Mouse (Mus musculus) hindbrain, embryonic 16.5 days (tissue): ENCODE results near the gene Vmn2r20. TPM values are rescaled to one million over a fixed set of nuclear protein-coding genes. Genes with fewer than 3 reads are reported as not detected.
"Not testable (repeated sequence)": the region's sequence is repeated elsewhere in the genome, so short reads cannot be mapped to it uniquely, and the experiment has no call there.

ENCODE experiments used
- ATAC-seq: fragments of 200-750 bp; cut with Nextera tagmentation; 2 replicates; pipeline ENCODE4 v1.8.0; 2017; ENCODE audit warnings: moderate TSS enrichment, moderate library complexity
- H3K27ac ChIP-seq: fragments of 300-500 bp; sonication (generic); 2 replicates; pipeline ENCODE4 v1.5.1; 2014; ENCODE audit warnings: low read depth, mild to moderate bottlenecking, control low read depth, low read length, moderate library complexity
- H3K27me3 ChIP-seq: fragments of 300-500 bp; sonication (generic); replicated peaks from 2 replicates; pipeline ENCODE4 v1.6.1; 2014; ENCODE audit warnings: low read length; ENCODE audit not compliant: control insufficient read depth, insufficient read depth
- H3K36me3 ChIP-seq: fragments of 300-500 bp; sonication (generic); 2 replicates; pipeline ENCODE4 v1.6.1; 2014; ENCODE audit warnings: mild to moderate bottlenecking, low read length, moderate library complexity, mixed read lengths; ENCODE audit not compliant: control insufficient read depth, insufficient read depth
- H3K4me1 ChIP-seq: fragments of 300-500 bp; sonication (generic); 2 replicates; pipeline ENCODE4 v1.6.1; 2014; ENCODE audit warnings: low read depth, low read length; ENCODE audit not compliant: control insufficient read depth, insufficient read depth
- H3K4me2 ChIP-seq: fragments of 300-500 bp; sonication (generic); 2 replicates; pipeline ENCODE4 v1.6.1; 2014; ENCODE audit warnings: mild to moderate bottlenecking, low read length, control low read depth, moderate library complexity
- H3K4me3 ChIP-seq: fragments of 300-500 bp; sonication (generic); 2 replicates; pipeline ENCODE4 v1.5.1; 2014; ENCODE audit warnings: mild to moderate bottlenecking, low read length, control low read depth, moderate library complexity
- H3K9ac ChIP-seq: fragments of 300-500 bp; sonication (generic); 2 replicates; pipeline ENCODE4 v1.6.1; 2014; ENCODE audit warnings: low read depth, mild to moderate bottlenecking, control low read depth, low read length, moderate library complexity
- H3K9me3 ChIP-seq: fragments of 300-500 bp; sonication (generic); 2 replicates; pipeline ENCODE4 v1.6.1; 2014; ENCODE audit warnings: mild to moderate bottlenecking, low read length, moderate library complexity; ENCODE audit not compliant: control insufficient read depth
- WGBS: fragments of 180-500 bp; shearing (Covaris S2); extraction: QIAGEN DNeasy Blood & Tissue Kit; methylation state at CpG from one replicate; pipeline ENCODE4 v1.1.7; 2014; 5-methylcytosine and 5-hydroxymethylcytosine counted together
- polyA plus RNA-seq: library from polyadenylated mRNA; unstranded; fragments of >200 nt; fragmentation: Nextera tagmentation; extraction: Ambion mirVana; gene quantifications from 2 replicates; pipeline ENCODE4 v1.2.1, GENCODE M21; 2015

Vmn2r20 gene
- polyA plus RNA-seq: not detected in 2 replicates

DNA sequence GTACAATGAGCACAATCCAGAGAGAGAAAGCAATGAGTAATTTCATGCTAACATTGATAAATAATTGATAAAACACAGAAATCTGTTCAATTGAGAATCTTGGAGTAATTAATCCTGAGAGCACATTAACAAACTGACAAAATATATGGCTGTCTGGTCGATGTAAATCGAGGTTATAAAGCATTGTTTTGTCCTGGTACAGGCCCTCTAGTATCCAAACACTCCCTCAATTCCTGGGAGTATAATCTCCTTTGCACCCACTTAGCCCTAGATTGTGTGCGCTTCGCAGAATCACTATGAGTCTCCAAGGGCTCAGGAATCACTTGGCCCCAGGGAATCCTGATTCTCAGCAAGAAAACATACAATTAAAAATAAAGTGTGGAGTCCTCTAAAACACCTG is at the start of gene Vmn2r20:
Gene Vmn2r20 (minus strand): TSS at position 101 of the 400 bp plus-strand sequence.
- H3K9me3 ChIP-seq, H3K4me3 ChIP-seq: not testable (repeated sequence)

DNA sequence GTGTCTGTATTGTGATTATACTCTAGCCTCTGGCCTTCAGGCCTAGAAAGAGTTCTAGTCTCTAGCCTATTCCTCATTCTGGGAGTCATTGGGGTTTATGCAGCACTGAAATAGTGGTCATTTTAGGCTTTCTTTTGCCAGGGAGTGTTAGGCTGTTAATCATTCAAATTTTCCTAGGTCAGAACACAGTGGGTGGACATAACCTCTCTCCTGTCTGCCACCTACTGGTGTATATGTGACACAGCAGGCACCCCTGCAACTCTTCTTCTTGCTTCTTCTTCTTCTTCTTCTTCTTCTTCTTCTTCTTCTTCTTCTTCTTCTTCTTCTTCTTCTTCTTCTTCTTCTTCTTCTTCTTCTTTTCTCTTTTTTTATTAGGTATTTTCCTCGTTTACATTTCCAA is 6.5 kb upstream of the Vmn2r20 start:
- H3K4me2 ChIP-seq, H3K9me3 ChIP-seq, H3K27ac ChIP-seq, H3K4me3 ChIP-seq, H3K9ac ChIP-seq, H3K36me3 ChIP-seq, ATAC-seq, H3K4me1 ChIP-seq, H3K27me3 ChIP-seq: not testable (repeated sequence)
- WGBS: no CpG with 5 or more reads among the region's 1 CpGs

More for the DNA sequence above, at the start of gene Vmn2r20:
- H3K27me3 ChIP-seq, H3K4me2 ChIP-seq, H3K36me3 ChIP-seq, H3K9ac ChIP-seq, H3K27ac ChIP-seq, ATAC-seq, H3K4me1 ChIP-seq: not testable (repeated sequence)
- WGBS: no CpG with 5 or more reads among the region's 4 CpGs

DNA sequence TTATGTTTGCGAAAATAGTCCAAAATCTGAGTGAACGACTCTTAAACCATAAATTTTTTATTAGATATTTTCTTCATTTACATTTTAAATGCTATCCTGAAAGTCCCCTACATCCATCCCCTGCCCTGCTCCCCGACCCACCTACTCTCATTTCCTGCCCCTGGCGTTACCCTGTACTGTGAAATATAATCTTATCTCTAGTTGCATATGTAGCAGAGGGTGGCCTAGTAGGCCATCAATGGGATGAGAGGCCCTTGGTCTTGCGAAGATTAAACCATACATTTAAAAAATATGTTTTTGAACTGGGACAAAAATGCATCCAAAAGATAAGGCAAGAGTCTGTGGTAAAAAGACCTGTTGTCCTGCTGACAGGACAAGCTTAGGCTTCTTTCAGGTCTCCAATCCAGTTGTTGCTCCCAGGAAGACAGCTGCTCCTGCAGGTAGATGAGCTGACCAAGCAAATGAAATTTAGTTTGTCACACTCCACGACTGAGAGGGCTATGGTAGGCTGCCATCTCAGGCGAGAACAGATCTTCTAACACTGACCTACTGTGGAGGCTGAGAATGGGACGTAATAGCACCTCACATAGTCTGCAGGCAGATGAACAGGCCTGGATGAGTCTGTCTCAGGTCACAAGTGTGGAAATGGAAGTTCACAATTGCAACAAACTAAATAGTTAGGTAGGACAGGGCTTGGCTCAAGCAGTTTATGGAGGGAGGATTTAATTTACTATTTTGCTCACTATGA is 10.8 kb downstream of the Vmn2r20 start:
- not testable (repeated sequence) for H3K4me2 ChIP-seq, H3K9ac ChIP-seq, H3K36me3 ChIP-seq, H3K4me1 ChIP-seq, H3K27ac ChIP-seq, ATAC-seq, H3K27me3 ChIP-seq, H3K4me3 ChIP-seq, H3K9me3 ChIP-seq
- WGBS: no CpG with 5 or more reads among the region's 8 CpGs

DNA sequence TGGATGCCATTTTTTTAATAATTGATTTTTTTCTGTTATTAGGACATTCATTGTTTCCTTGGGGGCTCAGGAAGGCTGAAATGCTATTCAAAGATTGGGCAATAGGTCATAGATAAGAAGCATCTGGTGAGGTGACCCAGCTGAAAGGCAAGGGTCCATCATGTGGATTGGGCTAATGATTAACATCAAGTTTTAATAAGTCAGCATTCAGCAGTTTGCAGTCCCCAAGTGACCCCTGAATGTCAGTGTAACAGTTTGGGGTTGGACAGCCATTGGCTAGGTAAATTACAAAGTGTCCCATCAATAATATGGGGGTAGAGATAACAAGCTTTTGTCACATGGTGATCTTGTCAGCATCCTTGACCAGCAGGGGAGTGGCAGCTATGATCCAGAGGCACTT is 29.1 kb downstream of the Vmn2r20 start:
- not testable (repeated sequence) for H3K4me3 ChIP-seq, H3K9ac ChIP-seq, H3K27ac ChIP-seq, H3K27me3 ChIP-seq, H3K9me3 ChIP-seq, H3K36me3 ChIP-seq, H3K4me2 ChIP-seq, ATAC-seq, H3K4me1 ChIP-seq

DNA sequence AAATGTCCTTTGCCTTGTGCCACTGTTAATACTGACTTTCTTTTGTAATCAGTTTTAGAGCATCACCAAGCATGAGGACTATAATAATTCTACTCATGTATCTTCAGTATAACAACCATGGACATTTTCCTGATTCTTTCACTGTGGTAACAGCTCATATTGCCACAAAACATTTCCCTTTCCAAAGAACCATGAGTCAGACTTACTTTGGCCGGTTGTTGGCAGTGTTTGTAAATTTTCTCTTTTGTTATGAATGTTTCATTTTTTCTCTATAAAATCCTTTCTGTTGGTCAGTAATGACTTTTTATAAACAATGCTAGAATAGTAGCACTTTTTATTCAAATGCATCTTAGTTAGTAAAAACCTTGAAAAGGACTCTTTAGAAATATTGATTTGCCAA is 71.8 kb downstream of the Vmn2r20 start:
- H3K27ac ChIP-seq: no peak overlapping the region
- no peaks in the 10 kb centered on the region for H3K4me1 ChIP-seq
- 92% methylated on average over 1 of the region's 1 CpGs for WGBS
- no peak overlapping the region for H3K9ac ChIP-seq
- H3K4me2 ChIP-seq: no peak overlapping the region
- no peaks in the 10 kb centered on the region for H3K27me3 ChIP-seq
- no peak for ATAC-seq
- H3K36me3 ChIP-seq: no peaks in the 10 kb centered on the region
- no peaks in the 10 kb centered on the region for H3K9me3 ChIP-seq
- no peak overlapping the region for H3K4me3 ChIP-seq

DNA sequence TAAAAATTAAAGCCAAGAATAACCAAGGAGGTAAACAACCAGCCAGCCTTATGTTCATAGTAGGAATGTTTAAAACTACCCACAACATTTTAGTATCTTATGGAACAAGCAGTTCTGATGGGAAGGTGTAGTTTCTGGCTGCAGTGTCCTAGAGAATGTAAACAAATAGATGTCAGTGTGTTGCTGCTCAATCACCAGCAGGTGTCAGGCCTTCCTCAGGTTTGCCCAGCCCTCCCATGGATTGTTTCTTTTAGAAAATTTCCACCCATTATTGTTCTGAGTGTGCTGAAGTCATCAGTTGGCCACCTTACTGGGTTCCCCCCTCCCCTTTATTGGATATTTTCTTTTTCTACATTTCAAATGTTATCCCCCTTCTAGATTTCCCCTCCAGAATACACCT is 77.8 kb downstream of the Vmn2r20 start:
- ATAC-seq: peak; percentile 78

DNA sequence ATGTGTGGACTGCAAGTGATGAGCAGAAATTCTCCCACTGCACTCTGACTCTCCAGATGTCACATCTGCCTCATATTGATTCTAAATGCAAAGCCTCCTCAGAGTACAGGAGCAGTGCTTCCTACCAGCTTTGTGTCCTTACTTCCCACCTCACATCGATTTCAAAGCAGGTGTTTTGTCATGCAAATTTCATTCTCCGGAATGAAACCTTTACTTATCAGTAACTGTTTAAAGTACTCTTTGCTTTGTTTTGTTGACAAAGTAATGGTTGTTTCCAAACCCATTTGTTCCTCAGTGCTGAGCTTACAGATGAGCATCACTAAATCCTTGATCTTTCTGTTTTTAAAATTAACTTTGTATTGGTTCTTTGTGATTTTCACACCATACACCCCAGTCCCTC is 85.4 kb downstream of the Vmn2r20 start:
- Histone ChIP-seq H3K4me2 (no peak overlapping the region), H3K27ac (no peak overlapping the region), H3K36me3 (no peaks in the 10 kb centered on the region), H3K4me3 (no peak overlapping the region), H3K27me3 (no peaks in the 10 kb centered on the region), H3K9me3 (no peaks in the 10 kb centered on the region), H3K9ac (no peak overlapping the region), H3K4me1 (no peaks in the 10 kb centered on the region)
- 26% methylated on average over 2 of the region's 2 CpGs for WGBS
- no peak for ATAC-seq

More for the DNA sequence above, 77.8 kb downstream of the Vmn2r20 start:
- Histone ChIP-seq H3K36me3 (no peaks in the 10 kb centered on the region), H3K27ac (no peak overlapping the region), H3K4me2 (no peak overlapping the region), H3K9me3 (no peaks in the 10 kb centered on the region), H3K4me3 (no peak overlapping the region), H3K27me3 (no peaks in the 10 kb centered on the region), H3K9ac (no peak overlapping the region), H3K4me1 (no peaks in the 10 kb centered on the region)

Other genes starting within 250 kb of the Vmn2r20 start
- gene Clec4b2, start 245.2 kb downstream of the Vmn2r20 start, polyA plus RNA-seq: not detected in 2 replicates
- gene Clec4n, start 188.3 kb downstream of the Vmn2r20 start, polyA plus RNA-seq: 1.1 TPM in 2 replicates
- gene Clec4d, start 156.0 kb downstream of the Vmn2r20 start, polyA plus RNA-seq: not detected in 2 replicates
- not detected in 2 replicates for gene Clec4e, start 128.2 kb downstream of the Vmn2r20 start, polyA plus RNA-seq
- not detected in 2 replicates for gene Vmn2r19, start 109.8 kb downstream of the Vmn2r20 start, polyA plus RNA-seq
- gene Vmn2r21, start 115.3 kb upstream of the Vmn2r20 start, polyA plus RNA-seq: not detected in 2 replicates
- not detected in 2 replicates for gene Vmn2r22, start 232.6 kb upstream of the Vmn2r20 start, polyA plus RNA-seq